Mouse (Mus musculus): ENCODE measurements around the gene Fam170b.

GRCm38 (mm10) chr14:32822812-32823211, 10.9 kb upstream of the Fam170b start:
- TF ChIP-seq POLR2A (IDR thresholded peaks at IDR 0.05; ENCODE audit: borderline replicate concordance, control insufficient read depth, low read depth, low read length), result no peak
- no peak for TF ChIP-seq CTCF (IDR thresholded peaks at IDR 0.05; ENCODE audit: control insufficient read depth, insufficient read depth, low read length)
